Mouse (Mus musculus) brain, embryonic 14.5 days (tissue): ENCODE measurements around the gene Sars2. TPM values are rescaled to one million over a fixed set of nuclear protein-coding genes. Genes with fewer than 3 reads are reported as not detected.
A peak's percentile ranks its signal among the peaks of the same experiment; 100 is the strongest.

Source experiments
- DNase-seq: peaks from one replicate; pipeline ENCODE4 v3.0.0-alpha.2; 2011; ENCODE audit warnings: low read depth
- CTCF ChIP-seq: fragments of 200-500 bp; IDR thresholded peaks from 2 replicates; pipeline ENCODE4 v1.5.1; 2012; ENCODE audit warnings: inconsistent platforms, mild to moderate bottlenecking, moderate library complexity, borderline replicate concordance; ENCODE audit not compliant: insufficient read depth, insufficient read length; ENCODE audit errors: extremely low read depth
- POLR2A ChIP-seq: fragments of 200-500 bp; IDR thresholded peaks from 2 replicates; pipeline ENCODE4 v1.6.1; 2012; ENCODE audit warnings: mild to moderate bottlenecking, inconsistent platforms, borderline replicate concordance; ENCODE audit not compliant: poor library complexity, insufficient read depth, insufficient read length, severe bottlenecking; ENCODE audit errors: extremely low read depth
- polyA plus RNA-seq: library from polyadenylated mRNA; depleted of rRNA; stranded (reverse); fragments of >200 nt; gene quantifications from 2 replicates; pipeline ENCODE4 v1.2.3, GENCODE M21; 2012

Gene Sars2
- polyA plus RNA-seq, 1 experiment: 22.5 TPM

GRCm38 (mm10) chr7:28766173-28766879 is 24.5 kb downstream of the Sars2 start, which contains the start of gene Sirt2:
Sirt2 (plus strand) TSS chr7:28766735.
- peak; percentile 99 for DNase-seq
- TF ChIP-seq POLR2A: peak; percentile 32; the same call in 1 of the 2 replicates
- no peak for TF ChIP-seq CTCF

DNA sequence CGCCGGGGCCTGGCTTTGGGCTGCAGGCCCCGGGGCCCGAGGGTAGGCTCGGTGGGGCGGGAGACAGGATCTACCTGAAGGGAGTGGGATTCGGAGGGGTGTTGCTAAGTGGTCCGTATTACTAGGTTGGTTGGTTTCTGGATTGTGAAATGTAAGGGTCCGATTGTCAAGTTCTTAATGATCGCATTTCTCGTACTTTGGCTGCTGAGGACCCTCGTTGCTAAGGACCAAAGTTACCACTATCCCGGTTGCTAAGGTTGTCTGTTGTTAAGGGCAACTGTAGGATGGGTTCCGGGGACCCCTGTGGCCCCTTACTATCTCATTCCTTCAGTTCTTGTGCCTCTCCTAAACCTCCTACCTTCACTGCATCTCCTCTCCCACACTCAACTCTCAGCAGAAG is 25.1 kb downstream of the Sars2 start:
- no peak for DNase-seq
- TF ChIP-seq CTCF (no peak), POLR2A (no peak)

DNA sequence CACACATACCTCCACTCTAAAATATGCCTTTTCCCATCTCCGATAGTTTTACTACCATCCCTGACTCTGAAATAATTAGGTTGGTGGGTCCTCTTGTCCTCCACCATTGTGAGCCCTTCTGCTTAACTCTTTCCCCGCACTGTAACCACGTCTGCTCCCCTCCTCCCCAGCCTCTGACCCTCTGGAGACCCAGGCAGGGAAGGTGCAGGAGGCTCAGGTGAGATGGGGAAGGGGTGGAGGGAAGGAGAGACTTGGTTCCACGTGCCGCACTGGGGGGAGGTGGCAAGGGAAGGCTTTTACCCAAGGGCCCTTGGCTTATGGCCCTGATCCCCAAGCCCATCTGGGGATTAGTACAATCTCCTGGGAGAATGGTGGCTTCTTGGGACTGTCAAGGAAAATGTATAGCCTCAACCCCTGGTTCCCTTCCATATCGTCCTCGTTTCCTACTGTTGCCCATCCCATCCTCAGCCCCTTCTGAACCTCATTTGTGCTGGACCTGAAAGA is 25.7 kb downstream of the Sars2 start, which contains the start of gene Nfkbib:
Gene Nfkbib (minus strand): TSS at position 51 of the 504 bp plus-strand sequence.
- TF ChIP-seq POLR2A: no peak
- no peak for TF ChIP-seq CTCF
- no peak for DNase-seq

DNA sequence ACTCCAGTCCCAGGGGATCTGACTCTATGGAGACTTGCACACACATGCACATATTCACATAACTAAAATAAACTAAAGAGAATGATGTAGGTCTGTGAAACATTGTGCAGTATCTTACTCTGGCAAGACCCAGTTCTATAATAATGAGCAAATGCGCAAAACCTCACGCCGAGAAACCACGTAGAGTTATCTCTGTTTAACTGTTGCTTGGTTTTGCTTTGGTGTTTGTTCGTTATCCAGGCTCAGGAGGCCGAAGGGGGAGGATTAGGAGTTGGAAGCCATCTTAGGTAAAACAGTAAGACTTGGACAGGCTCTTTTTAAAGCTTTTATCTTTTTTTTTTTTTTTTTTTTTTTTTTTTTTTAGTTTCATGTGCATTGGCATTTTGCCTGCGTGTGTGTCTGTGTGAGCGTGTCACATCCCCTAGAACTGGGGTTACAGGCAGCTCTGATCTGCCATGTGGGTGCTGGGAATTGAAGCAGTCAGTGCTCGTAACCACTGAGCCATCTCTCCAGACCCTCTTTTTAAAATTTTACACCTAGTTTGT is 27.7 kb downstream of the Sars2 start:
- no peak for TF ChIP-seq CTCF
- no peak for TF ChIP-seq POLR2A
- no peak for DNase-seq

GRCm38 (mm10) chr7:28770309-28770708 is 28.5 kb downstream of the Sars2 start:
- TF ChIP-seq POLR2A (no peak), CTCF (no peak)
- no peak for DNase-seq

GRCm38 (mm10) chr7:28771867-28772266 is 30.1 kb downstream of the Sars2 start:
- no peak for DNase-seq
- TF ChIP-seq CTCF: no peak
- no peak for TF ChIP-seq POLR2A

DNA sequence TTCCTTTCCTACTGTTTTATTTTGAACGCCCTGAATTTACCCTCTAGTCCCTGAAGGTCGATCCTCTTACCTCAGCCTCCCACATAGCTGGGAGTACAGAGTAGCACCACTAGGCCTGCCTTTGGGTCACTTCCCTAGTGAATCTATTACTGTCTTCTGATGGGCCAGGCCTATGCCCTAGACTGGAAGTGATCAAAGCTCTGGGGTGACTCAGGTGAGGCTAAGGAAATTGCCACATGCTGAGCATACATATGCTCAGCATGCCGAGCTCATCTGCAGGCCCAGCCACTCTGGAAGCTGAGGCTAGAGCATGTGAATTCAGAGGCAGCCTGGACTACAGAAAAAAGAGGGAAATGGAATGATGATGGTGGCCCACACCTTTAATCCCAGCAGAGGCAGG is 31.4 kb downstream of the Sars2 start:
- TF ChIP-seq POLR2A (no peak), CTCF (no peak)

GRCm38 (mm10) chr7:28774164-28774563 is 32.4 kb downstream of the Sars2 start:
- DNase-seq: peak; percentile 53
- no peak for TF ChIP-seq CTCF
- TF ChIP-seq POLR2A: no peak

More for the DNA sequence above, 31.4 kb downstream of the Sars2 start:
- no peak for DNase-seq

DNA sequence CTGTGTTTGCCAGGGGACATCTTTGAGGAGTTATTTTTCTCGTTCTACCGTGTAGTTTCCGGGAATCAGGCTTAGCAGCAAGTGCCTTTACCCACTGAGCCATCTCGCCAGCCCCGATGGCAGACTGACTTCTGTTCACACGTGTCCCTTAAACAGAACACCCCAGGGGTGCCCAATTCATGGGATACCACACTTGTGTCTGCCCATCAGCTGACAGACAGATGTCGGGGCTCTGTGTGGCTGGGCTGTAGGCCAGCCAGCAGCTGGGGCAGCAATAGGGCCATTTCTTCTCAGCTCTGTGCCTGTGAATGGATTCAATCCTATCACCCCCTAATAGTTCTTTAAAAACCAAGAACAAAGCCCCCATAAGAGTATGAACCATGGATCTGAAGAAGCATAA is 33.3 kb downstream of the Sars2 start:
- peak; percentile 36 for DNase-seq
- TF ChIP-seq CTCF: no peak
- no peak for TF ChIP-seq POLR2A

DNA sequence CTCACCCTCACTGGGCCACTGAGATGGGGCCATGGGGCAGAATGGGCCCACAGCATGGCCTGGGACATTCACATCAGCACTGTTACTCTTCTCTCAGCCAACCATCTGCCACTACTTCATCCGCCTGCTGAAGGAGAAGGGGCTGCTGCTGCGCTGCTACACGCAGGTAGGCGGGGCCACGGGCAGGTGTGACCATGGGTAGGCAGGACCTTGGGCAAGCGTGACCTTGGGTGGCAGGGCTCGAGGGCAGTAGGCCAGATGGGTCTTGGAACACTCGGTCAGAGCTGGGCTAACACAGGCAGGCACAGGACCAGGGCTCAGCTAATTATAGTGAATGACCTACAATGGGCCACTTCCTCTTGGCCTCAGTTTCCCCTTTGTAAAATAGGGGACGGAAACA is 37.0 kb downstream of the Sars2 start:
- TF ChIP-seq CTCF: no peak
- no peak for TF ChIP-seq POLR2A
- DNase-seq: no peak

GRCm38 (mm10) chr7:28780067-28780658 is 38.4 kb downstream of the Sars2 start:
- peak; percentile 89 for DNase-seq

More at GRCm38 (mm10) chr7:28780067-28780658, 38.4 kb downstream of the Sars2 start:
- TF ChIP-seq POLR2A (no peak), CTCF (peak; percentile 79)
